ENCODE assay signal across 19 mouse cellular contexts in genomic region chr6:86133882-86134281, GRCm38 (mm10).
A peak's percentile ranks its signal among the peaks of the same experiment; 100 is the strongest.
DNase-seq lines count a peak whose midpoint lies in the region; ATAC-seq and TF ChIP-seq lines count a peak whose summit lies in the region.
"Had no signal": no experiment of that assay in that cellular context is flagged by ENCODE, and none has a peak within 500 bp of the region (broad histone marks: within the 10 kb centered on the region; RNA-seq: fewer than 3 reads in every experiment).

No protein-coding gene starts in this region.

- peaks cover 39% of the 10 kb centered on the region for H3K4me1 ChIP-seq in megakaryocyte, embryonic 14.5 days
- no peaks in the 10 kb centered on the region for H3K4me1 ChIP-seq in kidney, embryonic 14.5 days (ENCODE audit: control insufficient read depth, insufficient read depth, low read length)
- no peaks in the 10 kb centered on the region for H3K4me1 ChIP-seq in kidney, adult 2 months (ENCODE audit: control insufficient read depth, insufficient read depth, low read length)
- H3K4me1 ChIP-seq: forebrain, embryonic 13.5 days; limb, embryonic 15.5 days; midbrain, embryonic 15.5 days; neural tube, embryonic 12.5 days had no signal

- H3K4me3 ChIP-seq in megakaryocyte, embryonic 14.5 days (replicated peaks), result peak overlapping the region; percentile 67
- H3K4me3 ChIP-seq in kidney, embryonic 14.5 days (ENCODE audit: low read length), result no peak overlapping the region
- no peak overlapping the region for H3K4me3 ChIP-seq in kidney, adult 2 months (ENCODE audit: insufficient read depth, low read depth, low read length)
- H3K4me3 ChIP-seq: forebrain, embryonic 13.5 days; limb, embryonic 15.5 days; midbrain, embryonic 15.5 days; neural tube, embryonic 12.5 days had no signal

- DNase-seq in thymus, postnatal 14 days, result peak; percentile 16
- DNase-seq in thymus, postnatal 10 days (ENCODE audit: low spot score in 2 of 2), result no peak
- DNase-seq in T-cell, adult 2 months (ENCODE audit: low spot score), result peak; percentile 28
- DNase-seq in kidney, adult 2 months, result no peak
- no peak for DNase-seq in neural tube, embryonic 10.5 days (ENCODE audit: extremely low spot score, low spot score)
- DNase-seq: cerebellum, adult 2 months; cerebellum, postnatal 36 days; heart, adult 11 months; kidney, adult 11 months; kidney, postnatal 10 days; spleen, adult 18-20 months had no signal

- WGBS in kidney, embryonic 14.5 days, result 71% methylated on average over 1 of the region's 1 CpGs
- whole genome bisulfite sequencing in kidney, adult 2 months, result 67% methylated on average over 1 of the region's 1 CpGs

- peaks cover 11% of the 10 kb centered on the region for H3K27me3 ChIP-seq in megakaryocyte, embryonic 14.5 days (replicated peaks)
- H3K27me3 ChIP-seq in kidney, embryonic 14.5 days (ENCODE audit: control insufficient read depth, insufficient read depth, low read length), result no peaks in the 10 kb centered on the region
- no peaks in the 10 kb centered on the region for H3K27me3 ChIP-seq in kidney, adult 2 months (replicated peaks; ENCODE audit: control insufficient read depth, insufficient read depth, low read length)
- H3K27me3 ChIP-seq: forebrain, embryonic 13.5 days; limb, embryonic 15.5 days; midbrain, embryonic 15.5 days; neural tube, embryonic 12.5 days had no signal

- TF ChIP-seq CTCF in kidney, adult 2 months (conservative IDR thresholded peaks at IDR 0.05; ENCODE audit: insufficient read depth, insufficient read length, low read depth, low read length), result no peak

- no peak overlapping the region for H3K4me2 ChIP-seq in kidney, embryonic 14.5 days (replicated peaks; ENCODE audit: low read depth, low read length)
- H3K4me2 ChIP-seq: forebrain, embryonic 13.5 days; limb, embryonic 15.5 days; midbrain, embryonic 15.5 days; neural tube, embryonic 12.5 days had no signal

- no peak for ATAC-seq in kidney, embryonic 14.5 days (ENCODE audit: low FRiP score, low TSS enrichment)
- ATAC-seq: forebrain, embryonic 13.5 days; hindbrain, embryonic 16.5 days; lung, postnatal 0 days; midbrain, embryonic 15.5 days had no signal

- peaks cover 16% of the 10 kb centered on the region for H3K9me3 ChIP-seq in megakaryocyte, embryonic 14.5 days
- H3K9me3 ChIP-seq in kidney, embryonic 14.5 days (ENCODE audit: control insufficient read depth, low read length), result no peaks in the 10 kb centered on the region
- H3K9me3 ChIP-seq: limb, embryonic 15.5 days; midbrain, embryonic 15.5 days; neural tube, embryonic 12.5 days had no signal

- H3K36me3 ChIP-seq in megakaryocyte, embryonic 14.5 days (replicated peaks; ENCODE audit: low read length), result no peaks in the 10 kb centered on the region
- H3K36me3 ChIP-seq in kidney, embryonic 14.5 days (ENCODE audit: control insufficient read depth, insufficient read depth, low read length), result no peaks in the 10 kb centered on the region
- no peaks in the 10 kb centered on the region for H3K36me3 ChIP-seq in kidney, adult 2 months (ENCODE audit: control insufficient read depth, insufficient read depth, low read length)
- H3K36me3 ChIP-seq: limb, embryonic 15.5 days; midbrain, embryonic 15.5 days; neural tube, embryonic 12.5 days had no signal

- H3K9ac ChIP-seq in kidney, embryonic 14.5 days (ENCODE audit: low read depth, low read length), result no peak overlapping the region
- H3K9ac ChIP-seq: forebrain, embryonic 13.5 days; limb, embryonic 15.5 days; midbrain, embryonic 15.5 days; neural tube, embryonic 12.5 days had no signal

- H3K27ac ChIP-seq in kidney, embryonic 14.5 days (ENCODE audit: low read depth, low read length), result no peak overlapping the region
- H3K27ac ChIP-seq in kidney, adult 2 months (ENCODE audit: insufficient read depth, low read depth, low read length), result no peak overlapping the region
- H3K27ac ChIP-seq: forebrain, embryonic 13.5 days; limb, embryonic 15.5 days; midbrain, embryonic 15.5 days; neural tube, embryonic 12.5 days had no signal

- TF ChIP-seq POLR2A in kidney, adult 2 months (IDR thresholded peaks at IDR 0.05; ENCODE audit: low read depth, low read length), result no peak

Comparison
In these comparisons a context has a peak if more than half of its experiments do, and no peak if none do; other contexts are left out.
1. DNase-seq: peak in thymus, postnatal 14 days (single experiment) and T-cell, adult 2 months (single experiment); none in thymus, postnatal 10 days (0 of 2), kidney, adult 2 months (single experiment) and neural tube, embryonic 10.5 days (single experiment).